Mouse (Mus musculus): ENCODE data around the gene Cdh9.

DNA sequence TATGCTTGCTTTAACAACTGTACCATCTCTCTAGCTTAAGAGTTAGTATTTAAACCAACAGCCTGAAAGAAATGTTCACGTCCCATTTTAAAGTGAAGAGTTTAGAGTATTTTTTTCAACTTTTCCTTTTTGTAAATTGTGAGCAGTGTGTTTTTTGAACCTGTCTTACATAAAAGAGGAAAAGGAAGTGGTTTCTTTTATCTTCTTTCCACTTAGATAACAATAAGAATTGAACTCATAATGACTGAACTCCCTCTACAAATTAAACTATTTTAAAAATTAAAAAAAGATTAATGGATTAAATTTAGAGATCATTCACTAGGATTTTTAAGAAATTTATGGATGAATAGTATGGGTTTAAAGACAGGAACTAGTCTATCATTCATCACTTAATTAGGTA, 168.1 kb downstream of the Cdh9 start:
- TF ChIP-seq CTCF (conservative IDR thresholded peaks at IDR 0.05; ENCODE audit: low read length) = no peak
- no peak for TF ChIP-seq NANOG (IDR thresholded peaks at IDR 0.05; ENCODE audit: borderline replicate concordance, low read length)
- no peak for TF ChIP-seq POU5F1 (IDR thresholded peaks at IDR 0.05; ENCODE audit: borderline replicate concordance, low read length)

Measured in E14TG2a.4 (cell line).